Mouse (Mus musculus) embryonic fibroblast, embryonic 13.5 days (primary cell): ENCODE measurements around the gene Tpm4. TPM values are rescaled to one million over a fixed set of nuclear protein-coding genes. Genes with fewer than 3 reads are reported as not detected.
A peak's percentile ranks its signal among the peaks of the same experiment; 100 is the strongest.
"Not testable (repeated sequence)": the region's sequence is repeated elsewhere in the genome, so short reads cannot be mapped to it uniquely, and the experiment has no call there.

ENCODE experiments used
- H3K27ac ChIP-seq: 2 replicates; pipeline ENCODE4 v1.5.1; 2012; ENCODE audit warnings: low read length, control low read depth, inconsistent platforms; ENCODE audit not compliant: insufficient read depth
- H3K4me1 ChIP-seq: 2 replicates; pipeline ENCODE4 v1.6.1; 2011; ENCODE audit warnings: low read length; ENCODE audit not compliant: control insufficient read depth, insufficient read depth
- H3K4me3 ChIP-seq: 2 replicates; pipeline ENCODE4 v1.5.1; 2011; ENCODE audit warnings: mild to moderate bottlenecking, control low read depth, low read length; ENCODE audit not compliant: insufficient read depth
- CTCF ChIP-seq: IDR thresholded peaks from 2 replicates; pipeline ENCODE4 v1.5.1; 2011; ENCODE audit warnings: mild to moderate bottlenecking, control low read depth, low read length, moderate library complexity, borderline replicate concordance; ENCODE audit not compliant: insufficient read depth
- POLR2A ChIP-seq: IDR thresholded peaks from 2 replicates; pipeline ENCODE4 v1.6.1; 2011; ENCODE audit warnings: low read depth, mild to moderate bottlenecking, control low read depth, low read length, moderate library complexity
- polyA plus RNA-seq: library from polyadenylated mRNA; stranded (reverse); fragments of >200 nt; gene quantifications from 2 replicates; pipeline ENCODE4 v1.2.4, GENCODE M21; 2011; ENCODE audit warnings: low read depth; ENCODE audit not compliant: missing spikeins, insufficient read length

Gene Tpm4
- polyA plus RNA-seq = 1,203 and 1,448 TPM in 2 replicates

GRCm38 (mm10) chr8:72134756-72135445 lies at the start of gene Tpm4:
Tpm4 (plus strand) TSS chr8:72134975.
- Histone ChIP-seq H3K4me1 (peaks cover 11% of the 10 kb centered on the region), H3K4me3 (peak within 1 kb of the TSS; percentile 86), H3K27ac (peak within 1 kb of the TSS; percentile 99)
- TF ChIP-seq POLR2A = peak; percentile 85
- no peak for TF ChIP-seq CTCF

DNA sequence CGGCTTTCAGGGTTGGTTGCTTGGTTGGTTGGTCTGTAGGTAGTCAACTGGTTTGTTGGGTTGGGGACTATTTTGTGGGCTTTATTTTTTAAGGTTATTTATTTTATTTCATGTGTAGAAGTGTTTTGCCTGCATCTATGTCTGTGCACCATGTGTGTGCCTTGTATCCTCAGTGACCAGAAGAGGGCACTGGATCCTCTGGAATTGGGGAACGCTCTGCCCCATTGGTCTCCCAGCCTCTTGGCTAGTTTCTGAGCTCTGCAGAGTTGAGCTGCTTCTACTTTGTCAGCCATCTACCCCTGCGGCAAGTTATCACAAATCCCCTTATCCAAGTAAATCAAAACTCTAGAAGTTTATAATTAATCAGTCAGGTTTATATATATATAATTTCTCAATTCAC lies 47.2 kb upstream of the Tpm4 start:
- H3K27ac ChIP-seq, H3K4me1 ChIP-seq, H3K4me3 ChIP-seq: not testable (repeated sequence)

GRCm38 (mm10) chr8:72096721-72097120 lies 38.1 kb upstream of the Tpm4 start:
- not testable (repeated sequence) for H3K4me1 ChIP-seq, H3K27ac ChIP-seq, H3K4me3 ChIP-seq

DNA sequence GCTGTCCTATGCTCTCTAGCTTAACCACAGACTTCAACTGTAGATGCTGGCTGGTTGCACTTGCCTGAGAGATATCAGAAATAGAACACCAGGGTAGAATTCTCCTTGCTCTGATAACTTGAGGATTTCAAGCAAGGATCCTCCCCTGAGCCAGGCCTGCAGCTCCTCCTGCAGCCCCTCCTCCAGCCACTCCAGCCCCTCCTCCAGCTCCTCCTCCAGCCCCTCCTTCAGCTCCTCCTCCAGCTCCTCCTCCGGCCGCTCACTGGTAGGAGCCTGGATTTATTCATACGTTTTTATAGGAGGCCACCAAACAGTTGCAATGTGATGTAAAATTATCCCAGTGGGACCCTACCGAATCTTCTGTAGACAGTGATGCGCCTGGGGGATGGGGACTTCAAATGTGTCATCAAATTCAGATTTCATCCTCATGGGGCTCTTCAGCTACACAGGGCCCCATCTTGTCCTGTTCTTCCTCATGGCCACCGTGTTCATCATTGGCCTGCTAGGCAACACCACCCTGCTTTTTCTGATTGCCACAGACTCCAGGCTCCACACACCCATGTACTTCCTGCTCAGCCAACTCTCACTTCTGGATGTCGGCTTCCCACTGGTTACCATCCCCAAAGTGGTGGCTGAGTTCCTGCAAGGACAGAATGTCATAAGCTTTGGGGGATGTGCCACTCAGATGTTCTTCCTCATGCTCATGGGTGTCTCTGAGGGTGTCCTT lies 35.2 kb upstream of the Tpm4 start:
- H3K4me1 ChIP-seq, H3K4me3 ChIP-seq, H3K27ac ChIP-seq: not testable (repeated sequence)

- no peak overlapping the region for H3K4me3 ChIP-seq
These were observed 29.6 kb upstream of the Tpm4 start for GRCm38 (mm10) chr8:72105165-72105564.

DNA sequence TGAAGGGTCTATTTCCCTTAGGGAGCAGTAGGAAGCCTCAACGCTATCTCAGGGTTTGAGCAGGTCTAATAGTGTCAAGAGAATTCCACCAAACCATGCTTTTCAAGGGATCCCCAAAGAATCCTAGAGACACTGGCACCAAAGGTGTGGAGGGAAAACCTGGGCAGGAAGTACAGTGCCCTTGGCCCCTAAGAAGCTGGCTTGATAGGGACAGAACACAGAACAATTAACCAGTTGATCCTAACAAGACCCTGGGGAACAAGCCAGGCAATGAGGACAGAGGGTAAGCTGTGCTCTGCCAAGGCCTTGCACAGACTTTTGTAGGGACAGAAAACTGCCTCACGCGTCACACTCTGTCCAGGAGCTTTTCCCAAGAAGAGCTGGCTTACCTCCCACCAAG lies 28.0 kb upstream of the Tpm4 start, which contains the start of gene Olfr374:
Gene Olfr374, plus strand, starts transcription at position 301 of the 400 bp plus-strand sequence.
- Histone ChIP-seq H3K27ac (no peak within 1 kb of the TSS), H3K4me1 (no peaks in the 10 kb centered on the region), H3K4me3 (no peak within 1 kb of the TSS)
- TF ChIP-seq POLR2A (no peak), CTCF (no peak)

More at GRCm38 (mm10) chr8:72105165-72105564, 29.6 kb upstream of the Tpm4 start:
- TF ChIP-seq POLR2A = no peak
- peak; percentile 38; the same call in 1 of the 2 replicates for TF ChIP-seq CTCF
- H3K27ac ChIP-seq = no peak overlapping the region
- no peaks in the 10 kb centered on the region for H3K4me1 ChIP-seq

DNA sequence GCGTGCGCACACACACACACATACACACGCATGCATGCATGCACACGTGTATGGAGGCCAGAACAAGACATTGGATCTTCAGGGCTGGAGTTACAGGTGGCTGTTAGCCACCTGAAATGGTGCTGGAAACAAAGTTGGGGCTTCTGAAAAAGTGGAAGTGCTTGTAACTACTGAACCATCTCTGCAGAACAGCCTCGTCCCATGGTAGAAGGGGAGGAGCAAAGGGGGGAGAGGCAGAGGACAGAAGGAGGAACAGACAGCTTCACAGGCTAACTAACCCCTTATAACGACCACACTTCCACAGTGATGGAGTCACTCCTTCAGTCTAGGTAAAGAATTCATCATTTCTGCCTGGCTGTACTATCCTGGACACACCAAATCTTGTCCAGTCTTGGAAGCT lies 23.9 kb upstream of the Tpm4 start:
- Histone ChIP-seq H3K4me3 (no peak overlapping the region), H3K4me1 (no peaks in the 10 kb centered on the region), H3K27ac (no peak overlapping the region)
- no peak for TF ChIP-seq POLR2A
- no peak for TF ChIP-seq CTCF

DNA sequence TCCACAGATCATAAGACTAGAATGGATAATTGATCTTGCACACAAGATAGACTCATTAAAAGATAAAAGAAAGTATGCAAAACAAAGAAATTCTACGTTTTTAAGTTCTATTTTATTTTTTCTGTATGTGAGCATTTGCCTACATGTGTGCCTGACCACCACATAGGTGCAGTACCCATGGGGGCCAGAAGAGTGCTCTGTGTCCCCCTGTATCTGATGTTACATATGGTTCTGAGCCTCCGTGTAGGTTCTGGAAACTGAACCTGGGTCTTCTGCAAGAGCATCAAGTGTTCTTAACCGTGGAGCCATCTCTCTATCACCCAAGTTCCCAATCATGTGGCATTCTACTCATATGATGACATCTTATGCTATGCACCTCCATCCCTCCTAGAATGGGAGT lies 22.3 kb upstream of the Tpm4 start:
- no peak overlapping the region for H3K27ac ChIP-seq
- no peak overlapping the region for H3K4me3 ChIP-seq
- TF ChIP-seq CTCF (no peak), POLR2A (no peak)
- H3K4me1 ChIP-seq = no peaks in the 10 kb centered on the region

- no peak for TF ChIP-seq POLR2A
- TF ChIP-seq CTCF = no peak
- Histone ChIP-seq H3K4me3 (no peak overlapping the region), H3K4me1 (no peaks in the 10 kb centered on the region), H3K27ac (no peak overlapping the region)
These were observed 19.6 kb upstream of the Tpm4 start for GRCm38 (mm10) chr8:72115202-72115601.

GRCm38 (mm10) chr8:72118616-72119015 lies 16.2 kb upstream of the Tpm4 start:
- Histone ChIP-seq H3K4me3 (no peak overlapping the region), H3K27ac (no peak overlapping the region), H3K4me1 (no peaks in the 10 kb centered on the region)
- TF ChIP-seq CTCF (no peak), POLR2A (no peak)

DNA sequence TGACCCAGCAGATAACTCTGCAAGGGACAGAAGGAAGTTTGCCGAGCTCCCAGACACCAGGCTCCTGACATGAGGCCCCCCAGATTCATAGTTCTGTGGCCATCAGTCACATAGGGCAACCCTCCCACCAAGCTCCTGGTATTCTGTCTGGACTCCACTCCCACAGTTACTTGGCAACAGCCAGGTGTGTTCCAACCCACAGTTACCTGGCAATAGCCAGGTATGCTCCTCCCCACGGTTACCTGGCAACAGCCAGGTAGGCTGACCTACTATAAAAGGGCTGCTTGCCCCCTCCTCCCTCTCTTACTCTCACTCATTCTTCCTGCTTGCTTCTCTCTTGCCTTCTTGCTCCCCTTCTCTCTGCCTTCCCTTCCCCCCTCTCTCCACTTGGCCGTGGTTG lies 13.3 kb upstream of the Tpm4 start:
- not testable (repeated sequence) for H3K4me1 ChIP-seq, H3K27ac ChIP-seq

More for the DNA sequence above, 13.3 kb upstream of the Tpm4 start:
- not testable (repeated sequence) for H3K4me3 ChIP-seq
